Mouse (Mus musculus): Measurements from ENCODE around the gene Olfr1393. TPM values are rescaled to one million over a fixed set of nuclear protein-coding genes. Genes with fewer than 3 reads are reported as not detected.

Olfr1393 gene
- polyA plus RNA-seq, 2 experiments, result 0.03 to 0.05 TPM

GRCm38 (mm10) chr11:49326726-49327125 is 48.6 kb downstream of the Olfr1393 start:
- DNase-seq (ENCODE audit: low read depth in 3 of 3, low spot score in 3 of 3) (no peak), ATAC-seq (ENCODE audit: insufficient read depth) (no peak)
- no peaks in the 10 kb centered on the region for H3K36me3 ChIP-seq (replicated peaks; ENCODE audit: control insufficient read depth, insufficient read depth, low read depth)
- WGBS (ENCODE audit: insufficient replicate concordance), result 50% methylated on average over 3 of the region's 3 CpGs
- no peak overlapping the region for H3K27ac ChIP-seq
- TF ChIP-seq EP300 (IDR thresholded peaks at IDR 0.05; ENCODE audit: low read depth), result no peak
- no peak for TF ChIP-seq CTCF (IDR thresholded peaks at IDR 0.05; ENCODE audit: low read depth)
- no peak overlapping the region for H3K4me3 ChIP-seq (ENCODE audit: insufficient read depth in 1 of 2, low read depth in 2 of 2, low read length in 2 of 2)
- no peaks in the 10 kb centered on the region for H3K27me3 ChIP-seq (ENCODE audit: control insufficient read depth, insufficient read depth, low read length)
- no peak overlapping the region for H3K4me2 ChIP-seq (ENCODE audit: low read depth)
- no peaks in the 10 kb centered on the region for H3K9me3 ChIP-seq (ENCODE audit: control insufficient read depth, low read length)
- no peaks in the 10 kb centered on the region for H3K4me1 ChIP-seq (replicated peaks; ENCODE audit: control insufficient read depth in 2 of 2, insufficient read depth in 2 of 2, low read length in 1 of 2)
- H3K9ac ChIP-seq (replicated peaks), result no peak overlapping the region

- Histone ChIP-seq H3K27ac (no peak overlapping the region), H3K9ac (replicated peaks) (no peak overlapping the region), H3K27me3 (ENCODE audit: control insufficient read depth, insufficient read depth, low read length) (no peaks in the 10 kb centered on the region), H3K4me2 (ENCODE audit: low read depth) (no peak overlapping the region), H3K36me3 (replicated peaks; ENCODE audit: control insufficient read depth, insufficient read depth, low read depth) (no peaks in the 10 kb centered on the region), H3K9me3 (ENCODE audit: control insufficient read depth, low read length) (no peaks in the 10 kb centered on the region), H3K4me1 (replicated peaks; ENCODE audit: control insufficient read depth in 2 of 2, insufficient read depth in 2 of 2, low read length in 1 of 2) (no peaks in the 10 kb centered on the region), H3K4me3 (ENCODE audit: insufficient read depth in 1 of 2, low read depth in 2 of 2, low read length in 2 of 2) (no peak overlapping the region)
- no peak for ATAC-seq (ENCODE audit: insufficient read depth)
- DNase-seq (ENCODE audit: low read depth in 3 of 3, low spot score in 3 of 3), result no peak
- WGBS (ENCODE audit: insufficient replicate concordance), result 53% methylated on average over 1 of the region's 1 CpGs
- TF ChIP-seq EP300 (IDR thresholded peaks at IDR 0.05; ENCODE audit: low read depth) (no peak), CTCF (IDR thresholded peaks at IDR 0.05; ENCODE audit: low read depth) (no peak)
These were observed 51.6 kb downstream of the Olfr1393 start for GRCm38 (mm10) chr11:49329686-49330085.

Other genes with a start within 250 kb of the Olfr1393 start
- 0.34 and 0.56 TPM in 2 replicates for gene 9930111J21Rik2, start 227.1 kb upstream of the Olfr1393 start, polyA plus RNA-seq (2012; rRNA removed)
- gene 9930111J21Rik2, start 227.1 kb upstream of the Olfr1393 start, polyA plus RNA-seq (2014; fragmentation: Nextera tagmentation; extraction: Ambion mirVana), result 0.51 and 0.57 TPM in 2 replicates
- 0.06 and 0.27 TPM in 2 replicates for gene Tgtp2, start 214.1 kb upstream of the Olfr1393 start, polyA plus RNA-seq (2012; rRNA removed)
- 0.35 and 0.51 TPM in 2 replicates for gene Tgtp2, start 214.1 kb upstream of the Olfr1393 start, polyA plus RNA-seq (2014; fragmentation: Nextera tagmentation; extraction: Ambion mirVana)
- 2.4 and 3.2 TPM in 2 replicates for gene Ifi47, start 201.7 kb upstream of the Olfr1393 start, polyA plus RNA-seq (2012; rRNA removed)
- 6.2 and 7.6 TPM in 2 replicates for gene Ifi47, start 201.7 kb upstream of the Olfr1393 start, polyA plus RNA-seq (2014; fragmentation: Nextera tagmentation; extraction: Ambion mirVana)
- not detected in 2 replicates for gene Olfr1396, start 163.4 kb upstream of the Olfr1393 start, polyA plus RNA-seq (2012; rRNA removed)
- not detected in 2 replicates for gene Olfr1396, start 163.4 kb upstream of the Olfr1393 start, polyA plus RNA-seq (2014; fragmentation: Nextera tagmentation; extraction: Ambion mirVana)
- not detected in 2 replicates for gene Olfr1395, start 136.0 kb upstream of the Olfr1393 start, polyA plus RNA-seq (2012; rRNA removed)
- not detected in 2 replicates for gene Olfr1395, start 136.0 kb upstream of the Olfr1393 start, polyA plus RNA-seq (2014; fragmentation: Nextera tagmentation; extraction: Ambion mirVana)
- gene Olfr1394, start 123.9 kb upstream of the Olfr1393 start, polyA plus RNA-seq (2012; rRNA removed), result not detected in 2 replicates
- gene Olfr1394, start 123.9 kb upstream of the Olfr1393 start, polyA plus RNA-seq (2014; fragmentation: Nextera tagmentation; extraction: Ambion mirVana), result not detected in 2 replicates
- gene Btnl9, start 91.1 kb upstream of the Olfr1393 start, polyA plus RNA-seq (2012; rRNA removed), result 0.78 and 1.2 TPM in 2 replicates
- gene Btnl9, start 91.1 kb upstream of the Olfr1393 start, polyA plus RNA-seq (2014; fragmentation: Nextera tagmentation; extraction: Ambion mirVana), result 0.34 and 0.57 TPM in 2 replicates
- 3.1 and 5.2 TPM in 2 replicates for gene Zfp62, start 75.0 kb upstream of the Olfr1393 start, polyA plus RNA-seq (2012; rRNA removed)
- gene Zfp62, start 75.0 kb upstream of the Olfr1393 start, polyA plus RNA-seq (2014; fragmentation: Nextera tagmentation; extraction: Ambion mirVana), result 10.6 and 11.4 TPM in 2 replicates
- gene Mgat1, start 34.1 kb upstream of the Olfr1393 start, polyA plus RNA-seq (2012; rRNA removed), result 22.8 and 23.7 TPM in 2 replicates
- 22.6 and 25.7 TPM in 2 replicates for gene Mgat1, start 34.1 kb upstream of the Olfr1393 start, polyA plus RNA-seq (2014; fragmentation: Nextera tagmentation; extraction: Ambion mirVana)
- gene Olfr1392, start 7.0 kb downstream of the Olfr1393 start, polyA plus RNA-seq (2012; rRNA removed), result 0.01 TPM in 2 replicates
- gene Olfr1392, start 7.0 kb downstream of the Olfr1393 start, polyA plus RNA-seq (2014; fragmentation: Nextera tagmentation; extraction: Ambion mirVana), result not detected in 2 replicates
- not detected in 2 replicates for gene Olfr10, start 26.4 kb downstream of the Olfr1393 start, polyA plus RNA-seq (2012; rRNA removed)
- not detected in 2 replicates for gene Olfr10, start 26.4 kb downstream of the Olfr1393 start, polyA plus RNA-seq (2014; fragmentation: Nextera tagmentation; extraction: Ambion mirVana)
- gene Olfr1391, start 44.4 kb downstream of the Olfr1393 start, polyA plus RNA-seq (2012; rRNA removed), result not detected in 2 replicates
- not detected in 2 replicates for gene Olfr1391, start 44.4 kb downstream of the Olfr1393 start, polyA plus RNA-seq (2014; fragmentation: Nextera tagmentation; extraction: Ambion mirVana)
- not detected in 2 replicates for gene Olfr1390, start 56.9 kb downstream of the Olfr1393 start, polyA plus RNA-seq (2012; rRNA removed)
- not detected in 2 replicates for gene Olfr1390, start 56.9 kb downstream of the Olfr1393 start, polyA plus RNA-seq (2014; fragmentation: Nextera tagmentation; extraction: Ambion mirVana)
- gene Olfr1389, start 144.8 kb downstream of the Olfr1393 start, polyA plus RNA-seq (2012; rRNA removed), result not detected in 2 replicates
- not detected in 2 replicates for gene Olfr1389, start 144.8 kb downstream of the Olfr1393 start, polyA plus RNA-seq (2014; fragmentation: Nextera tagmentation; extraction: Ambion mirVana)
- gene Olfr1388, start 158.3 kb downstream of the Olfr1393 start, polyA plus RNA-seq (2012; rRNA removed), result 0.04 and 0.10 TPM in 2 replicates
- gene Olfr1388, start 158.3 kb downstream of the Olfr1393 start, polyA plus RNA-seq (2014; fragmentation: Nextera tagmentation; extraction: Ambion mirVana), result 0.08 TPM in 1 of 2 replicates, not detected in the other
- not detected in 2 replicates for gene Olfr1387, start 177.0 kb downstream of the Olfr1393 start, polyA plus RNA-seq (2012; rRNA removed)
- gene Olfr1387, start 177.0 kb downstream of the Olfr1393 start, polyA plus RNA-seq (2014; fragmentation: Nextera tagmentation; extraction: Ambion mirVana), result not detected in 2 replicates
- not detected in 2 replicates for gene Olfr1386, start 186.7 kb downstream of the Olfr1393 start, polyA plus RNA-seq (2012; rRNA removed)
- gene Olfr1386, start 186.7 kb downstream of the Olfr1393 start, polyA plus RNA-seq (2014; fragmentation: Nextera tagmentation; extraction: Ambion mirVana), result not detected in 2 replicates
- gene Olfr1385, start 210.8 kb downstream of the Olfr1393 start, polyA plus RNA-seq (2012; rRNA removed), result not detected in 2 replicates
- not detected in 2 replicates for gene Olfr1385, start 210.8 kb downstream of the Olfr1393 start, polyA plus RNA-seq (2014; fragmentation: Nextera tagmentation; extraction: Ambion mirVana)
- not detected in 2 replicates for gene Olfr1384, start 228.4 kb downstream of the Olfr1393 start, polyA plus RNA-seq (2012; rRNA removed)
- not detected in 2 replicates for gene Olfr1384, start 228.4 kb downstream of the Olfr1393 start, polyA plus RNA-seq (2014; fragmentation: Nextera tagmentation; extraction: Ambion mirVana)
- gene Olfr1383, start 241.3 kb downstream of the Olfr1393 start, polyA plus RNA-seq (2012; rRNA removed), result not detected in 2 replicates
- gene Olfr1383, start 241.3 kb downstream of the Olfr1393 start, polyA plus RNA-seq (2014; fragmentation: Nextera tagmentation; extraction: Ambion mirVana), result not detected in 2 replicates
- not detected in 2 replicates for gene Olfr1382, start 249.9 kb downstream of the Olfr1393 start, polyA plus RNA-seq (2012; rRNA removed)
- gene Olfr1382, start 249.9 kb downstream of the Olfr1393 start, polyA plus RNA-seq (2014; fragmentation: Nextera tagmentation; extraction: Ambion mirVana), result not detected in 2 replicates

Measured in liver, embryonic 14.5 days (tissue).